Mouse (Mus musculus): Measurements from ENCODE around the gene Lhpp. TPM values are rescaled to one million over a fixed set of nuclear protein-coding genes. Genes with fewer than 3 reads are reported as not detected.
A peak's percentile ranks its signal among the peaks of the same experiment; 100 is the strongest.

Lhpp gene
- 22.0 and 26.1 TPM in 2 replicates for polyA plus RNA-seq (2016; fragmentation: Nextera tagmentation; extraction: Ambion mirVana)

GRCm38 (mm10) chr7:132610468-132611318, at the start of gene Lhpp:
Gene Lhpp, plus strand, starts transcription at chr7:132610638.
- Histone ChIP-seq H3K27me3 (replicated peaks) (no peaks in the 10 kb centered on the region), H3K4me2 (replicated peaks) (peak within 1 kb of the TSS; percentile 66), H3K4me3 (peak within 1 kb of the TSS; percentile 55), H3K27ac (no peak within 1 kb of the TSS), H3K36me3 (no peaks in the 10 kb centered on the region), H3K9me3 (no peaks in the 10 kb centered on the region), H3K9ac (peak within 1 kb of the TSS; percentile 53), H3K4me1 (peaks cover 8% of the 10 kb centered on the region; the same call in 1 of the 2 replicates)
- peak; percentile 87 for ATAC-seq (ENCODE audit: low FRiP score, low read depth)
- 8% methylated on average over 44 of the region's 44 CpGs for WGBS

GRCm38 (mm10) chr7:132565831-132566230, 44.6 kb upstream of the Lhpp start:
- H3K4me1 ChIP-seq, result no peaks in the 10 kb centered on the region
- no peak overlapping the region for H3K27ac ChIP-seq
- WGBS, result 64% methylated on average over 1 of the region's 1 CpGs
- H3K4me2 ChIP-seq (replicated peaks), result no peak overlapping the region
- ATAC-seq (ENCODE audit: low FRiP score, low read depth), result no peak
- H3K9me3 ChIP-seq, result no peaks in the 10 kb centered on the region
- H3K27me3 ChIP-seq (replicated peaks), result no peaks in the 10 kb centered on the region
- peaks cover 40% of the 10 kb centered on the region for H3K36me3 ChIP-seq
- H3K9ac ChIP-seq, result no peak overlapping the region
- H3K4me3 ChIP-seq, result no peak overlapping the region

- WGBS, result 97% methylated on average over 6 of the region's 6 CpGs
- ATAC-seq (ENCODE audit: low FRiP score, low read depth), result no peak
- Histone ChIP-seq H3K36me3 (peaks cover 15% of the 10 kb centered on the region; the same call in 1 of the 2 replicates), H3K9me3 (no peaks in the 10 kb centered on the region), H3K4me2 (replicated peaks) (no peak overlapping the region), H3K9ac (no peak overlapping the region), H3K4me1 (0 out of 2 replicates have a peak, but pooled peaks cover 4% of the 10 kb centered on the region), H3K4me3 (no peak overlapping the region), H3K27ac (no peak overlapping the region), H3K27me3 (replicated peaks) (no peaks in the 10 kb centered on the region)
Measured at GRCm38 (mm10) chr7:132568817-132569216, 41.6 kb upstream of the Lhpp start.

- Histone ChIP-seq H3K27ac (no peak overlapping the region), H3K4me1 (0 out of 2 replicates have a peak, but pooled peaks cover 4% of the 10 kb centered on the region), H3K9me3 (no peaks in the 10 kb centered on the region), H3K4me3 (no peak overlapping the region), H3K36me3 (peaks cover 6% of the 10 kb centered on the region; the same call in 1 of the 2 replicates), H3K4me2 (replicated peaks) (no peak overlapping the region), H3K9ac (no peak overlapping the region; the same call in 1 of the 2 replicates), H3K27me3 (replicated peaks) (no peaks in the 10 kb centered on the region)
- no peak for ATAC-seq (ENCODE audit: low FRiP score, low read depth)
- 86% methylated on average over 5 of the region's 5 CpGs for WGBS
Measured at GRCm38 (mm10) chr7:132570071-132570470, 40.4 kb upstream of the Lhpp start.

GRCm38 (mm10) chr7:132571481-132571880, 39.0 kb upstream of the Lhpp start:
- no peak for ATAC-seq (ENCODE audit: low FRiP score, low read depth)
- WGBS, result 86% methylated on average over 8 of the region's 8 CpGs
- H3K4me3 ChIP-seq, result no peak overlapping the region
- H3K27me3 ChIP-seq (replicated peaks), result no peaks in the 10 kb centered on the region
- H3K36me3 ChIP-seq, result peaks cover 3% of the 10 kb centered on the region; the same call in 1 of the 2 replicates
- H3K9me3 ChIP-seq, result no peaks in the 10 kb centered on the region
- peaks cover 4% of the 10 kb centered on the region; the same call in 1 of the 2 replicates for H3K4me1 ChIP-seq
- H3K27ac ChIP-seq, result no peak overlapping the region
- H3K9ac ChIP-seq, result no peak overlapping the region
- H3K4me2 ChIP-seq (replicated peaks), result no peak overlapping the region

- Histone ChIP-seq H3K27ac (no peak overlapping the region), H3K4me2 (replicated peaks) (no peak overlapping the region), H3K9ac (no peak overlapping the region), H3K36me3 (peaks cover 3% of the 10 kb centered on the region; the same call in 1 of the 2 replicates), H3K27me3 (replicated peaks) (0 out of 2 replicates have a peak, but pooled peaks cover 4% of the 10 kb centered on the region), H3K4me1 (peaks cover 4% of the 10 kb centered on the region; the same call in 1 of the 2 replicates), H3K4me3 (no peak overlapping the region), H3K9me3 (no peaks in the 10 kb centered on the region)
- ATAC-seq (ENCODE audit: low FRiP score, low read depth), result no peak
- 74% methylated on average over 3 of the region's 3 CpGs for WGBS
Measured at GRCm38 (mm10) chr7:132572738-132573137, 37.7 kb upstream of the Lhpp start.

- no peak overlapping the region for H3K27ac ChIP-seq
- H3K36me3 ChIP-seq, result peaks cover 3% of the 10 kb centered on the region; the same call in 1 of the 2 replicates
- H3K27me3 ChIP-seq (replicated peaks), result 0 out of 2 replicates have a peak, but pooled peaks cover 4% of the 10 kb centered on the region
- 41% methylated on average over 6 of the region's 6 CpGs for WGBS
- H3K4me2 ChIP-seq (replicated peaks), result no peak overlapping the region
- no peaks in the 10 kb centered on the region for H3K9me3 ChIP-seq
- no peak overlapping the region for H3K9ac ChIP-seq
- peaks cover 4% of the 10 kb centered on the region; the same call in 1 of the 2 replicates for H3K4me1 ChIP-seq
- no peak for ATAC-seq (ENCODE audit: low FRiP score, low read depth)
- H3K4me3 ChIP-seq, result no peak overlapping the region
Measured at GRCm38 (mm10) chr7:132573205-132573604, 37.2 kb upstream of the Lhpp start.

- H3K4me2 ChIP-seq (replicated peaks), result no peak overlapping the region
Measured at GRCm38 (mm10) chr7:132574646-132575045, 35.8 kb upstream of the Lhpp start.

GRCm38 (mm10) chr7:132575623-132576022, 34.8 kb upstream of the Lhpp start:
- peaks cover 4% of the 10 kb centered on the region; the same call in 1 of the 2 replicates for H3K4me1 ChIP-seq
- peak overlapping the region; percentile 74 for H3K4me2 ChIP-seq (replicated peaks)
- no peak overlapping the region for H3K27ac ChIP-seq
- WGBS, result under 1% methylated on average over 13 of the region's 13 CpGs
- peak overlapping the region; percentile 68 for H3K9ac ChIP-seq
- ATAC-seq (ENCODE audit: low FRiP score, low read depth), result peak; percentile 93
- peak overlapping the region; percentile 66 for H3K4me3 ChIP-seq
- H3K9me3 ChIP-seq, result no peaks in the 10 kb centered on the region
- 0 out of 2 replicates have a peak, but pooled peaks cover 4% of the 10 kb centered on the region for H3K27me3 ChIP-seq (replicated peaks)
- H3K36me3 ChIP-seq, result no peaks in the 10 kb centered on the region

More at GRCm38 (mm10) chr7:132574646-132575045, 35.8 kb upstream of the Lhpp start:
- WGBS, result 96% methylated on average over 5 of the region's 5 CpGs
- no peak for ATAC-seq (ENCODE audit: low FRiP score, low read depth)
- Histone ChIP-seq H3K27me3 (replicated peaks) (0 out of 2 replicates have a peak, but pooled peaks cover 4% of the 10 kb centered on the region), H3K4me1 (peaks cover 4% of the 10 kb centered on the region; the same call in 1 of the 2 replicates), H3K27ac (no peak overlapping the region), H3K9ac (no peak overlapping the region), H3K4me3 (no peak overlapping the region), H3K9me3 (no peaks in the 10 kb centered on the region), H3K36me3 (peaks cover 2% of the 10 kb centered on the region; the same call in 1 of the 2 replicates)

- WGBS, result under 1% methylated on average over 49 of the region's 49 CpGs
Measured at GRCm38 (mm10) chr7:132576116-132576650, 34.3 kb upstream of the Lhpp start, which contains the start of gene Oat. Gene Oat, minus strand, starts transcription at chr7:132576398.

GRCm38 (mm10) chr7:132576891-132577290, 33.5 kb upstream of the Lhpp start:
- H3K9ac ChIP-seq, result no peak overlapping the region
- 0 out of 2 replicates have a peak, but pooled peaks cover 4% of the 10 kb centered on the region for H3K27me3 ChIP-seq (replicated peaks)
- ATAC-seq (ENCODE audit: low FRiP score, low read depth), result no peak
- H3K9me3 ChIP-seq, result no peaks in the 10 kb centered on the region
- no peak overlapping the region for H3K4me3 ChIP-seq
- 67% methylated on average over 4 of the region's 4 CpGs for WGBS
- peak overlapping the region; percentile 74 for H3K4me2 ChIP-seq (replicated peaks)
- peaks cover 4% of the 10 kb centered on the region; the same call in 1 of the 2 replicates for H3K4me1 ChIP-seq
- no peak overlapping the region for H3K27ac ChIP-seq
- H3K36me3 ChIP-seq, result no peaks in the 10 kb centered on the region

More at GRCm38 (mm10) chr7:132576116-132576650, 34.3 kb upstream of the Lhpp start, which contains the start of gene Oat:
- no peaks in the 10 kb centered on the region for H3K36me3 ChIP-seq
- H3K9me3 ChIP-seq, result no peaks in the 10 kb centered on the region
- ATAC-seq (ENCODE audit: low FRiP score, low read depth), result peak; percentile 98
- peak within 1 kb of the TSS; percentile 74 for H3K4me2 ChIP-seq (replicated peaks)
- peak within 1 kb of the TSS; percentile 68 for H3K9ac ChIP-seq
- peak within 1 kb of the TSS; percentile 66 for H3K4me3 ChIP-seq
- 0 out of 2 replicates have a peak, but pooled peaks cover 4% of the 10 kb centered on the region for H3K27me3 ChIP-seq (replicated peaks)
- H3K4me1 ChIP-seq, result peaks cover 4% of the 10 kb centered on the region; the same call in 1 of the 2 replicates
- peak within 1 kb of the TSS; percentile 76 for H3K27ac ChIP-seq

GRCm38 (mm10) chr7:132580511-132580910, 29.9 kb upstream of the Lhpp start:
- H3K4me3 ChIP-seq, result no peak overlapping the region
- no peak for ATAC-seq (ENCODE audit: low FRiP score, low read depth)
- WGBS, result 76% methylated on average over 6 of the region's 6 CpGs
- no peaks in the 10 kb centered on the region; the same call in 1 of the 2 replicates for H3K4me1 ChIP-seq
- no peaks in the 10 kb centered on the region for H3K36me3 ChIP-seq
- H3K9me3 ChIP-seq, result no peaks in the 10 kb centered on the region
- no peak overlapping the region for H3K4me2 ChIP-seq (replicated peaks)
- H3K9ac ChIP-seq, result no peak overlapping the region
- H3K27me3 ChIP-seq (replicated peaks), result 0 out of 2 replicates have a peak, but pooled peaks cover 4% of the 10 kb centered on the region
- no peak overlapping the region for H3K27ac ChIP-seq
